Mouse (Mus musculus): ENCODE measurements around the gene Corin. TPM values are rescaled to one million over a fixed set of nuclear protein-coding genes. Genes with fewer than 3 reads are reported as not detected.

The Corin gene
- polyA plus RNA-seq, 1 experiment, result not detected

- TF ChIP-seq POLR2A (IDR thresholded peaks at IDR 0.05; ENCODE audit: low read depth, low read length) (no peak), CTCF (IDR thresholded peaks at IDR 0.05; ENCODE audit: borderline replicate concordance, insufficient read depth, low read length) (no peak)
- Histone ChIP-seq H3K4me3 (ENCODE audit: insufficient read depth, low read length) (no peak overlapping the region), H3K4me1 (ENCODE audit: control insufficient read depth, insufficient read depth, low read length) (no peaks in the 10 kb centered on the region), H3K27ac (ENCODE audit: insufficient read depth, low read length) (no peak overlapping the region)
These were observed 58.2 kb downstream of the Corin start for GRCm38 (mm10) chr5:72446104-72446503.

GRCm38 (mm10) chr5:72443946-72444345 lies 60.3 kb downstream of the Corin start:
- Histone ChIP-seq H3K4me3 (ENCODE audit: insufficient read depth, low read length) (no peak overlapping the region), H3K27ac (ENCODE audit: insufficient read depth, low read length) (no peak overlapping the region), H3K4me1 (ENCODE audit: control insufficient read depth, insufficient read depth, low read length) (no peaks in the 10 kb centered on the region)
- no peak for TF ChIP-seq POLR2A (IDR thresholded peaks at IDR 0.05; ENCODE audit: low read depth, low read length)
- no peak for TF ChIP-seq CTCF (IDR thresholded peaks at IDR 0.05; ENCODE audit: borderline replicate concordance, insufficient read depth, low read length)

GRCm38 (mm10) chr5:72443007-72443406 lies 61.3 kb downstream of the Corin start:
- Histone ChIP-seq H3K4me1 (ENCODE audit: control insufficient read depth, insufficient read depth, low read length) (no peaks in the 10 kb centered on the region), H3K4me3 (ENCODE audit: insufficient read depth, low read length) (no peak overlapping the region), H3K27ac (ENCODE audit: insufficient read depth, low read length) (no peak overlapping the region)
- no peak for TF ChIP-seq CTCF (IDR thresholded peaks at IDR 0.05; ENCODE audit: borderline replicate concordance, insufficient read depth, low read length)
- no peak for TF ChIP-seq POLR2A (IDR thresholded peaks at IDR 0.05; ENCODE audit: low read depth, low read length)

GRCm38 (mm10) chr5:72441181-72441580 lies 63.1 kb downstream of the Corin start:
- H3K27ac ChIP-seq (ENCODE audit: insufficient read depth, low read length), result no peak overlapping the region
- TF ChIP-seq POLR2A (IDR thresholded peaks at IDR 0.05; ENCODE audit: low read depth, low read length) (no peak), CTCF (IDR thresholded peaks at IDR 0.05; ENCODE audit: borderline replicate concordance, insufficient read depth, low read length) (no peak)
- H3K4me3 ChIP-seq (ENCODE audit: insufficient read depth, low read length), result no peak overlapping the region
- no peaks in the 10 kb centered on the region for H3K4me1 ChIP-seq (ENCODE audit: control insufficient read depth, insufficient read depth, low read length)

- Histone ChIP-seq H3K27ac (ENCODE audit: insufficient read depth, low read length) (no peak overlapping the region), H3K4me1 (ENCODE audit: control insufficient read depth, insufficient read depth, low read length) (no peaks in the 10 kb centered on the region)
- TF ChIP-seq POLR2A (IDR thresholded peaks at IDR 0.05; ENCODE audit: low read depth, low read length), result no peak
- no peak for TF ChIP-seq CTCF (IDR thresholded peaks at IDR 0.05; ENCODE audit: borderline replicate concordance, insufficient read depth, low read length)
These were observed 69.2 kb downstream of the Corin start for GRCm38 (mm10) chr5:72435085-72435484.

GRCm38 (mm10) chr5:72431856-72432255 lies 72.4 kb downstream of the Corin start:
- Histone ChIP-seq H3K4me1 (ENCODE audit: control insufficient read depth, insufficient read depth, low read length) (peaks cover 5% of the 10 kb centered on the region; the same call in 1 of the 2 replicates), H3K4me3 (ENCODE audit: insufficient read depth, low read length) (no peak overlapping the region), H3K27ac (ENCODE audit: insufficient read depth, low read length) (no peak overlapping the region)
- TF ChIP-seq POLR2A (IDR thresholded peaks at IDR 0.05; ENCODE audit: low read depth, low read length) (no peak), CTCF (IDR thresholded peaks at IDR 0.05; ENCODE audit: borderline replicate concordance, insufficient read depth, low read length) (no peak)

More at GRCm38 (mm10) chr5:72435085-72435484, 69.2 kb downstream of the Corin start:
- no peak overlapping the region for H3K4me3 ChIP-seq (ENCODE audit: insufficient read depth, low read length)

GRCm38 (mm10) chr5:72427556-72427955 lies 76.7 kb downstream of the Corin start:
- Histone ChIP-seq H3K27ac (ENCODE audit: insufficient read depth, low read length) (no peak overlapping the region), H3K4me3 (ENCODE audit: insufficient read depth, low read length) (no peak overlapping the region), H3K4me1 (ENCODE audit: control insufficient read depth, insufficient read depth, low read length) (peaks cover 5% of the 10 kb centered on the region; the same call in 1 of the 2 replicates)
- TF ChIP-seq CTCF (IDR thresholded peaks at IDR 0.05; ENCODE audit: borderline replicate concordance, insufficient read depth, low read length) (no peak), POLR2A (IDR thresholded peaks at IDR 0.05; ENCODE audit: low read depth, low read length) (no peak)

- Histone ChIP-seq H3K4me3 (ENCODE audit: insufficient read depth, low read length) (no peak overlapping the region), H3K4me1 (ENCODE audit: control insufficient read depth, insufficient read depth, low read length) (peaks cover 5% of the 10 kb centered on the region; the same call in 1 of the 2 replicates), H3K27ac (ENCODE audit: insufficient read depth, low read length) (no peak overlapping the region)
- TF ChIP-seq POLR2A (IDR thresholded peaks at IDR 0.05; ENCODE audit: low read depth, low read length) (no peak), CTCF (IDR thresholded peaks at IDR 0.05; ENCODE audit: borderline replicate concordance, insufficient read depth, low read length) (no peak)
These were observed 78.8 kb downstream of the Corin start for GRCm38 (mm10) chr5:72425342-72426010.

- H3K4me1 ChIP-seq (ENCODE audit: control insufficient read depth, insufficient read depth, low read length), result no peaks in the 10 kb centered on the region
- no peak overlapping the region for H3K27ac ChIP-seq (ENCODE audit: insufficient read depth, low read length)
- no peak for TF ChIP-seq POLR2A (IDR thresholded peaks at IDR 0.05; ENCODE audit: low read depth, low read length)
- no peak for TF ChIP-seq CTCF (IDR thresholded peaks at IDR 0.05; ENCODE audit: borderline replicate concordance, insufficient read depth, low read length)
- no peak overlapping the region for H3K4me3 ChIP-seq (ENCODE audit: insufficient read depth, low read length)
These were observed 92.4 kb downstream of the Corin start for GRCm38 (mm10) chr5:72411874-72412329.

- TF ChIP-seq CTCF (IDR thresholded peaks at IDR 0.05; ENCODE audit: borderline replicate concordance, insufficient read depth, low read length), result no peak
- TF ChIP-seq POLR2A (IDR thresholded peaks at IDR 0.05; ENCODE audit: low read depth, low read length), result no peak
- no peak overlapping the region for H3K4me3 ChIP-seq (ENCODE audit: insufficient read depth, low read length)
- no peak overlapping the region for H3K27ac ChIP-seq (ENCODE audit: insufficient read depth, low read length)
- H3K4me1 ChIP-seq (ENCODE audit: control insufficient read depth, insufficient read depth, low read length), result no peaks in the 10 kb centered on the region
These were observed 93.4 kb downstream of the Corin start for GRCm38 (mm10) chr5:72410841-72411240.

All from embryonic fibroblast, embryonic 13.5 days (primary cell).